Mouse (Mus musculus): ENCODE data around the gene Rita1. TPM values are rescaled to one million over a fixed set of nuclear protein-coding genes. Genes with fewer than 3 reads are reported as not detected.

The Rita1 gene
- 34.9 and 36.0 TPM in 2 replicates for polyA plus RNA-seq (2015; fragmentation: Nextera tagmentation; extraction: Ambion mirVana)

GRCm38 (mm10) chr5:120612442-120612821 lies at the start of gene Rita1, which contains the start of gene Ddx54:
Gene Rita1, minus strand, starts transcription at chr5:120612589.
Gene Ddx54, plus strand, starts transcription at chr5:120612739.

DNA sequence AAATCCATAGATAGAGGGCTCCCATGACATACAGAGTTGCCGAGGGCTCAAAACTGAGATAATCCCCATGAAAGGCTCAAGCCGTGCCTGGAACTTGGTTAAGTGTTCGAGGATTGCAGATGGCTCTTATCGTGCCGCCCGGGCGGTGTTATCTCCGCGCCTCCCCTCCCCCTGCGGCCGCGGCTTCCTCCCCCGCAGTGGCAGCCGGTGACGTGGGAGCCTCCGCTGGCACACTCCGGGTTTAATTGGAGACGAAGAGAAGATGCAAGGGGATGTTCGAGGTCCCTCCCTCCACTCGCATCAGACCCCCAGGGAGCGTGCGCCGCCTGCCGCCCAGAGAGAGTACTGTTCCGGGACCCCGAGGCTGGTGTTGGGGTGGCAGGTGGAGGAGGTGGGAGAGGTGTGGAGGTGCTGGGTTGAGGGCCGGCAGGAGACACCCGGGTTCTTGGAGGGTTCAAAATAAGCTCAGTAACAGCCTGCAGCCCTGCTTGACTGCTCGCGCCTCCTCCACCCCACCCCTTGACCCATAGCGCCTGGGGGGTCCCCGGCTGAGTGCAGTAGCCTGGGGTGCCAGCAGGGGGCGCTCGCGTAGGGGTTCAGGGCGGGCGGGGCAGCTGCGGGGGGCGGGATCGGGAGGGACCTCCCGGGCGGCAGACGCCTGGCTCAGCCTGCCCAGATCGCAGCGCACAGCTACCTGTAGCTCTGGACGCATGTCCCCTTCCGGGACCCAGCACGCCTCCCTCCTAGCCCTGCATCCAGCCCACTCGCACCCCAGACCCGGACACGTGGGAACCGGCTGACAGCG lies 36.4 kb upstream of the Rita1 start, which contains the start of gene Rasal1:
Gene Rasal1 (plus strand): TSS at position 244 of the 805 bp plus-strand sequence.

DNA sequence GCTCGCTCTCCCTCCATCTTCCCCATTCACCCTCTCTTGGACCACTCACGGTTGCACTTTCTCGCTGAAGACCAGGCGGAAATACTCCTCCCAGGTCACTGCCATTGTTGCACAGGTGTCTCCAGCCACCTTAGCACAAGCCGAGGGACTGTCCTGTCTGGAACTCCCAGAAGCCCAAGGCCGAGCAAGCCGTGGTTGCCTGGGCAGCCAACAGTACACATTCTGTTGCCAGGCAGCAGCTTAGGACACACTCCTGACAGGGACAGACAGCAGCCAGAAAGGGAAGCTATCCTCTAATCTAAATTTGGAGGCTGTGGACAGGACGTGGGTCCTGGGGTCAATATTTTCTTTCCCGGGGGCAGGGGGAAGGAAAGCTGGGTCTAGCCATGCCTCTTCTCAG lies 21.7 kb upstream of the Rita1 start, which contains the start of gene Cfap73:
Gene Cfap73 (minus strand): TSS at position 105 of the 400 bp plus-strand sequence.

DNA sequence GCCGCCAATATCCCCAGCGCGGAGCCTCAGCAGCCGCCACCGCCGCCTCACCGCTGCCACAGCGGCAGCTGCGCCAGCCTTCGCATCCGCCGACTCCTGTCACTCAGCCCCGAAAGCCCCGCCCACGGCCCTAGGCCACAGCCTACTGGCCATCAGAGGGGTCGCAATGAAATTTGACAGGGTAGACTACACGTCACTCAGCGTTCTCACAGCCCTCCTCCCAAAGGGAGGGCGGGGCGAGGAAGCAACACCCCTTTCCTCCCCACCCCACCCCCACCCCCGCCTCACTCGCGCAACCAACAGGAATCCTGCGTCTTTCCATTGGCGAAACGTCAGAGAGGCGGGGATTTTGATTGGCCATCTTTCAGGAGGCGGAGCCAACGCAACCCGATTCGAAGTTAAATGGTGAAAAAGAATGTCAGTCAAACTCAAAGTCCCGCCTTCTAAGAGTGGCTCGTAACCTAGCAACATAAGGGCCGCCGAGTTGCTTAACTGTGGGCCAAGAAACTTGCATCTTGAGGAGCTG lies 23.8 kb downstream of the Rita1 start, which contains the start of the genes Tpcn1 and Iqcd:
Gene Tpcn1 (minus strand): TSS at position 105 of the 526 bp plus-strand sequence.
Gene Iqcd (plus strand): TSS at position 448 of the 526 bp plus-strand sequence.

Other genes starting within 250 kb of the Rita1 start
- gene Lhx5, start 180.9 kb downstream of the Rita1 start, polyA plus RNA-seq (2015; fragmentation: Nextera tagmentation; extraction: Ambion mirVana), result 14.8 and 15.4 TPM in 2 replicates
- gene Sdsl, start 139.8 kb downstream of the Rita1 start, polyA plus RNA-seq (2015; fragmentation: Nextera tagmentation; extraction: Ambion mirVana), result 8.5 and 10.7 TPM in 2 replicates
- 1.2 and 1.4 TPM in 2 replicates for gene Sds, start 136.1 kb downstream of the Rita1 start, polyA plus RNA-seq (2015; fragmentation: Nextera tagmentation; extraction: Ambion mirVana)
- 64.6 and 67.7 TPM in 2 replicates for gene Plbd2, start 109.0 kb downstream of the Rita1 start, polyA plus RNA-seq (2015; fragmentation: Nextera tagmentation; extraction: Ambion mirVana)
- gene Slc8b1, start 101.4 kb downstream of the Rita1 start, polyA plus RNA-seq (2015; fragmentation: Nextera tagmentation; extraction: Ambion mirVana), result 3.4 and 3.6 TPM in 2 replicates
- gene Tpcn1, start 23.9 kb downstream of the Rita1 start, polyA plus RNA-seq (2015; fragmentation: Nextera tagmentation; extraction: Ambion mirVana), result 21.8 and 23.6 TPM in 2 replicates
- gene Iqcd, start 23.6 kb downstream of the Rita1 start, polyA plus RNA-seq (2015; fragmentation: Nextera tagmentation; extraction: Ambion mirVana), result 1.1 and 1.2 TPM in 2 replicates
- gene Ddx54, start 150 bp upstream of the Rita1 start, polyA plus RNA-seq (2015; fragmentation: Nextera tagmentation; extraction: Ambion mirVana), result 26.9 and 28.1 TPM in 2 replicates
- gene Cfap73, start 21.6 kb upstream of the Rita1 start, polyA plus RNA-seq (2015; fragmentation: Nextera tagmentation; extraction: Ambion mirVana), result 1.0 and 1.2 TPM in 2 replicates
- 1.5 and 2.8 TPM in 2 replicates for gene Rasal1, start 36.2 kb upstream of the Rita1 start, polyA plus RNA-seq (2015; fragmentation: Nextera tagmentation; extraction: Ambion mirVana)
- gene Dtx1, start 99.3 kb upstream of the Rita1 start, polyA plus RNA-seq (2015; fragmentation: Nextera tagmentation; extraction: Ambion mirVana), result 61.0 and 64.5 TPM in 2 replicates
- gene Oas2, start 137.3 kb upstream of the Rita1 start, polyA plus RNA-seq (2015; fragmentation: Nextera tagmentation; extraction: Ambion mirVana), result 0.48 and 0.66 TPM in 2 replicates
- 0.50 and 0.59 TPM in 2 replicates for gene Oas3, start 165.1 kb upstream of the Rita1 start, polyA plus RNA-seq (2015; fragmentation: Nextera tagmentation; extraction: Ambion mirVana)
- gene Oas1e, start 182.9 kb upstream of the Rita1 start, polyA plus RNA-seq (2015; fragmentation: Nextera tagmentation; extraction: Ambion mirVana), result 0.28 and 0.41 TPM in 2 replicates
- gene Oas1c, start 199.9 kb upstream of the Rita1 start, polyA plus RNA-seq (2015; fragmentation: Nextera tagmentation; extraction: Ambion mirVana), result 0.42 and 0.83 TPM in 2 replicates
- gene Oas1f, start 234.8 kb upstream of the Rita1 start, polyA plus RNA-seq (2015; fragmentation: Nextera tagmentation; extraction: Ambion mirVana), result not detected in 2 replicates
- not detected in 2 replicates for gene Oas1h, start 248.8 kb upstream of the Rita1 start, polyA plus RNA-seq (2015; fragmentation: Nextera tagmentation; extraction: Ambion mirVana)